8 mouse cellular contexts compared by ENCODE assay signal in genomic region chr14:56777360-56778136, GRCm38 (mm10). TPM values are rescaled to one million over a fixed set of nuclear protein-coding genes. Genes with fewer than 3 reads are reported as not detected.
DNase-seq lines count a peak whose midpoint lies in the region; ATAC-seq lines count a peak whose summit lies in the region.

No protein-coding gene starts in this region.

- no peaks in the 10 kb centered on the region for H3K27me3 ChIP-seq in intestine, embryonic 15.5 days (replicated peaks)

- H3K36me3 ChIP-seq in intestine, embryonic 15.5 days: no peaks in the 10 kb centered on the region

- DNase-seq in adrenal gland, adult 2 months: peak; percentile 89
- peak; percentile 80 for DNase-seq in embryo, embryonic 11 days
- DNase-seq in gastrocnemius, postnatal 25 days: peak; percentile 56
- peak; percentile 60 to 68 for DNase-seq in left cerebral cortex, postnatal 25 days (ENCODE audit: low spot score in 2 of 2)
- peak; percentile 64 for DNase-seq in mesoderm, embryonic 11.5 days (ENCODE audit: low read depth, low spot score)
- DNase-seq in right cerebral cortex, postnatal 36 days (ENCODE audit: low spot score in 2 of 2): peak; percentile 44 to 45
- peak; percentile 56 to 73 for DNase-seq in urinary bladder, postnatal 4 days (ENCODE audit: low spot score in 2 of 2)

- intact Hi-C loops in left cerebral cortex, postnatal 25 days (cut with DNase I): loop anchor here (2.0 kb wide), 2 partner anchors 109 kb away; partner anchors contain the start of genes Mphosph8 and Zmym2

- WGBS in intestine, embryonic 15.5 days: under 1% methylated on average over 71 of the region's 71 CpGs

- peak; percentile 57 for ATAC-seq in intestine, embryonic 15.5 days

- H3K27ac ChIP-seq in intestine, embryonic 15.5 days: peak overlapping the region; percentile 93

- H3K4me2 ChIP-seq in intestine, embryonic 15.5 days (replicated peaks): peak overlapping the region; percentile 71

- peak overlapping the region; percentile 85 for H3K4me3 ChIP-seq in intestine, embryonic 15.5 days (replicated peaks)

- H3K9me3 ChIP-seq in intestine, embryonic 15.5 days: no peaks in the 10 kb centered on the region

- H3K4me1 ChIP-seq in intestine, embryonic 15.5 days (replicated peaks): peaks cover 14% of the 10 kb centered on the region; the same call in 1 of the 2 replicates

- peak overlapping the region; percentile 91 for H3K9ac ChIP-seq in intestine, embryonic 15.5 days

RNA-seq across cellular contexts. Expression of gene Pspc1, which starts 0.6 kb away (rescaled TPM):
- total RNA-seq in adrenal gland, adult 2 months (2021): 10 to 100 TPM; 26.4 to 28.6 TPM
- polyA plus RNA-seq in adrenal gland, adult 2 months (2012; rRNA removed): 3.5 and 3.7 TPM in 2 replicates
- total RNA-seq in gastrocnemius, postnatal 25 days (2021): 1 to 10 TPM; 7.5 to 9.9 TPM
- polyA plus RNA-seq in intestine, embryonic 15.5 days (2015; fragmentation: Nextera tagmentation; extraction: Ambion mirVana): 20.5 and 24.7 TPM in 2 replicates
- 10 to 100 TPM; 54.3 to 63.4 TPM for total RNA-seq in left cerebral cortex, postnatal 25 days (2021)

RNA-seq across cellular contexts. Expression of gene Zmym5, which starts 34.0 kb away (rescaled TPM):
- 10 to 100 TPM; 30.1 to 34.9 TPM for total RNA-seq in adrenal gland, adult 2 months (2021)
- 1.4 and 1.6 TPM in 2 replicates for polyA plus RNA-seq in adrenal gland, adult 2 months (2012; rRNA removed)
- 10 to 100 TPM; 14.2 to 14.6 TPM for total RNA-seq in gastrocnemius, postnatal 25 days (2021)
- 18.5 and 19.4 TPM in 2 replicates for polyA plus RNA-seq in intestine, embryonic 15.5 days (2015; fragmentation: Nextera tagmentation; extraction: Ambion mirVana)
- total RNA-seq in left cerebral cortex, postnatal 25 days (2021): 10 to 100 TPM; 29.4 to 29.6 TPM

Comparison
In these comparisons a context has a peak if more than half of its experiments do, and no peak if none do; other contexts are left out.
1. Peak in every context shown above with its lines: DNase-seq, ATAC-seq, H3K4me3 ChIP-seq and H3K27ac ChIP-seq.